In the genomic region with DNA sequence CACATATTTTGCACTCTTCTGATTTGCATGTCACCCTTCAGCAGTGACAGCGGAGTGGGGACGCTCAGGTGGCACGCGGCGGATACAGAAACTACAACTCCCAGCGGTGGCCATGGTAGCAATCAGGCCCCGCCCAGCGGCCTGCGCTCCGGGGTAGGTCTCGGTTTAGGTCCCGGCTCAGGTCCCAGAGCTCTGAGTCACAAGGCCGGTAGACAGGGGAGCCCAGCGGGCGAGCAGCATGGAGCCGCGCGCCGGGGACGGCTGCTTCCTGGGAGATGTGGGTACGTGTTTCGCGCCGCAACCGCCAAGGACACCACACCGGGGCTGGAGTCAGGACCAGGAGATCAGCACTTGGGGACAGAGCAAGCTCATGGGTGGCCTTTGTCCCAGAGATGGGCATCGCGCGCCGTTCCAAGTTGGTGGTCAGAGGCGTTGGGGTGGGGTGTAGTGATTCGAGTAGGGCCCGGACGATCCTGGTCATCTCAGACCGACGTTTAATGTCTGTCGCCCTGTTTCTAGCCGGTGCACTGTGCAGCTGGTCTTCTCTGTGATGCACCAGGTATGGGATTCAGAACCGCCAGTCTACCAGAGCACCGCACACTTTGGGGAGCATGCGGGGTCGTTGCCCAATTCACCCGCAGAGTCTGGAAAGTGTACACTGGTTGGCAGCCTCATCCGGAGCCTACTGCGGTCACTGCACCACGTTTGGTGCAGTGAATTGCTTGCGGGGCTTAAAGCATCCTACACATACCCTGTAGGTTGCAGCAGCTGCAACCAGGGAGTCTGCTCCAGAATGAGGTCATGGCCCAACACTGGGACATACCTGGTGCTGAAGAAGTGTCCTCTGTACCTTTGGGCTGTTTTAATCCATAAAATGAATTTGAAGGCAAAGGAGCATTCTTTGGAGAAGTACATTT, we compare ENCODE assay signal across 8 mouse cellular contexts. TPM values are rescaled to one million over a fixed set of nuclear protein-coding genes. Genes with fewer than 3 reads are reported as not detected.
DNase-seq lines count a peak whose midpoint lies in the region; ATAC-seq lines count a peak whose summit lies in the region.

Gene Asb13 (plus strand): TSS at position 138 of the 917 bp plus-strand sequence.

- DNase-seq in CD8-positive naive resting alpha-beta T cell, adult 2 months (ENCODE audit: low read depth in 2 of 2, low spot score in 2 of 2) = peak; percentile 77 to 82
- DNase-seq in c-Kit-positive CD71-positive TER-119-positive erythroid progenitor cells, embryonic 14.5 days (ENCODE audit: low spot score) = peak; percentile 69
- peak; percentile 91 to 92 for DNase-seq in kidney, postnatal 36 days
- peak; percentile 81 for DNase-seq in neural tube, embryonic 11.5 days (ENCODE audit: low spot score)

- no peaks in the 10 kb centered on the region for H3K9me3 ChIP-seq in forebrain, embryonic 12.5 days
- peaks cover 6% of the 10 kb centered on the region for H3K9me3 ChIP-seq in heart, embryonic 16.5 days (replicated peaks; ENCODE audit: control insufficient read depth, low read length)
- H3K9me3 ChIP-seq in liver, embryonic 15.5 days (replicated peaks) = no peaks in the 10 kb centered on the region
- no peaks in the 10 kb centered on the region; the same call in 1 of the 2 replicates for H3K9me3 ChIP-seq in neural tube, embryonic 11.5 days (ENCODE audit: control insufficient read depth, low read length)
- H3K9me3 ChIP-seq in stomach, embryonic 16.5 days (replicated peaks; ENCODE audit: control insufficient read depth, low read length) = no peaks in the 10 kb centered on the region

- H3K4me2 ChIP-seq in forebrain, embryonic 12.5 days = peak within 1 kb of the TSS; percentile 69
- peak within 1 kb of the TSS; percentile 86 for H3K4me2 ChIP-seq in heart, embryonic 16.5 days (ENCODE audit: low read depth, low read length)
- H3K4me2 ChIP-seq in liver, embryonic 15.5 days = peak within 1 kb of the TSS; percentile 80
- H3K4me2 ChIP-seq in neural tube, embryonic 11.5 days (ENCODE audit: low read depth) = peak within 1 kb of the TSS; percentile 90
- H3K4me2 ChIP-seq in stomach, embryonic 16.5 days (ENCODE audit: low read depth, low read length) = peak within 1 kb of the TSS; percentile 76

- WGBS in forebrain, embryonic 12.5 days = under 1% methylated on average over 47 of the region's 47 CpGs
- WGBS in heart, embryonic 16.5 days = under 1% methylated on average over 47 of the region's 47 CpGs
- under 1% methylated on average over 47 of the region's 47 CpGs for WGBS in liver, embryonic 15.5 days (ENCODE audit: insufficient replicate concordance)
- WGBS in neural tube, embryonic 11.5 days = under 1% methylated on average over 47 of the region's 47 CpGs
- under 1% methylated on average over 47 of the region's 47 CpGs for WGBS in stomach, embryonic 16.5 days

- H3K27me3 ChIP-seq in forebrain, embryonic 12.5 days = 0 out of 2 replicates have a peak, but pooled peaks cover 3% of the 10 kb centered on the region
- no peaks in the 10 kb centered on the region for H3K27me3 ChIP-seq in heart, embryonic 16.5 days (ENCODE audit: control insufficient read depth, insufficient read depth, low read length)
- no peaks in the 10 kb centered on the region; the same call in 1 of the 2 replicates for H3K27me3 ChIP-seq in liver, embryonic 15.5 days
- H3K27me3 ChIP-seq in neural tube, embryonic 11.5 days (ENCODE audit: control insufficient read depth, insufficient read depth, low read length) = no peaks in the 10 kb centered on the region
- no peaks in the 10 kb centered on the region for H3K27me3 ChIP-seq in stomach, embryonic 16.5 days (ENCODE audit: control insufficient read depth, insufficient read depth, low read length)

- peak; percentile 95 for ATAC-seq in forebrain, embryonic 12.5 days (ENCODE audit: low FRiP score)
- ATAC-seq in heart, embryonic 16.5 days (replicated peaks; ENCODE audit: extremely low read depth, insufficient read depth, low FRiP score) = peak; percentile 91
- peak; percentile 83 for ATAC-seq in liver, embryonic 15.5 days (ENCODE audit: insufficient read depth)
- peak; percentile 92 for ATAC-seq in neural tube, embryonic 11.5 days (ENCODE audit: insufficient read depth, low FRiP score, low TSS enrichment)
- peak; percentile 94 for ATAC-seq in stomach, embryonic 16.5 days (ENCODE audit: insufficient read depth, low FRiP score)

- H3K36me3 ChIP-seq in forebrain, embryonic 12.5 days (replicated peaks) = no peaks in the 10 kb centered on the region
- no peaks in the 10 kb centered on the region for H3K36me3 ChIP-seq in heart, embryonic 16.5 days (ENCODE audit: control insufficient read depth, insufficient read depth)
- H3K36me3 ChIP-seq in liver, embryonic 15.5 days (replicated peaks) = no peaks in the 10 kb centered on the region
- no peaks in the 10 kb centered on the region for H3K36me3 ChIP-seq in neural tube, embryonic 11.5 days (ENCODE audit: control insufficient read depth, insufficient read depth, low read length)
- H3K36me3 ChIP-seq in stomach, embryonic 16.5 days (ENCODE audit: control insufficient read depth, insufficient read depth, low read length) = no peaks in the 10 kb centered on the region

- no peak within 1 kb of the TSS for H3K27ac ChIP-seq in forebrain, embryonic 12.5 days
- no peak within 1 kb of the TSS for H3K27ac ChIP-seq in heart, embryonic 16.5 days (ENCODE audit: low read length)
- 0 out of 2 replicates have a peak within 1 kb of the TSS, but pooled peaks have one; percentile 33 for H3K27ac ChIP-seq in liver, embryonic 15.5 days (replicated peaks)
- no peak within 1 kb of the TSS for H3K27ac ChIP-seq in neural tube, embryonic 11.5 days (ENCODE audit: low read depth, low read length)
- peak within 1 kb of the TSS; percentile 9; the same call in 1 of the 2 replicates for H3K27ac ChIP-seq in stomach, embryonic 16.5 days (ENCODE audit: low read length)

- no peaks in the 10 kb centered on the region for H3K4me1 ChIP-seq in forebrain, embryonic 12.5 days
- H3K4me1 ChIP-seq in heart, embryonic 16.5 days (ENCODE audit: control insufficient read depth, insufficient read depth, low read length) = no peaks in the 10 kb centered on the region
- peaks cover 6% of the 10 kb centered on the region for H3K4me1 ChIP-seq in liver, embryonic 15.5 days (replicated peaks)
- H3K4me1 ChIP-seq in neural tube, embryonic 11.5 days (ENCODE audit: control insufficient read depth, insufficient read depth, low read length) = no peaks in the 10 kb centered on the region
- 0 out of 2 replicates have a peak, but pooled peaks cover 2% of the 10 kb centered on the region for H3K4me1 ChIP-seq in stomach, embryonic 16.5 days (ENCODE audit: control insufficient read depth, insufficient read depth, low read length)

- peak within 1 kb of the TSS; percentile 72 for H3K4me3 ChIP-seq in forebrain, embryonic 12.5 days (replicated peaks)
- peak within 1 kb of the TSS; percentile 85 for H3K4me3 ChIP-seq in heart, embryonic 16.5 days (ENCODE audit: low read length)
- peak within 1 kb of the TSS; percentile 66 for H3K4me3 ChIP-seq in liver, embryonic 15.5 days (replicated peaks)
- peak within 1 kb of the TSS; percentile 67 for H3K4me3 ChIP-seq in neural tube, embryonic 11.5 days (ENCODE audit: low read depth, low read length)
- peak within 1 kb of the TSS; percentile 74 for H3K4me3 ChIP-seq in stomach, embryonic 16.5 days (replicated peaks; ENCODE audit: low read length)

- H3K9ac ChIP-seq in forebrain, embryonic 12.5 days = peak within 1 kb of the TSS; percentile 75
- H3K9ac ChIP-seq in heart, embryonic 16.5 days (ENCODE audit: low read length) = peak within 1 kb of the TSS; percentile 88
- peak within 1 kb of the TSS; percentile 61 for H3K9ac ChIP-seq in liver, embryonic 15.5 days
- peak within 1 kb of the TSS; percentile 83 for H3K9ac ChIP-seq in neural tube, embryonic 11.5 days (ENCODE audit: low read length)
- H3K9ac ChIP-seq in stomach, embryonic 16.5 days (ENCODE audit: low read length) = peak within 1 kb of the TSS; percentile 85

RNA-seq across cellular contexts. Expression of gene Asb13, which starts in this region (rescaled TPM):
- polyA plus RNA-seq in forebrain, embryonic 12.5 days (2016; fragmentation: Nextera tagmentation; extraction: Ambion mirVana) = 14.4 and 16.1 TPM in 2 replicates
- 4.8 and 5.7 TPM in 2 replicates for polyA plus RNA-seq in heart, embryonic 16.5 days (2015; fragmentation: Nextera tagmentation; extraction: Ambion mirVana)
- 3.5 and 3.9 TPM in 2 replicates for polyA plus RNA-seq in liver, embryonic 15.5 days (2015; fragmentation: Nextera tagmentation; extraction: Ambion mirVana)
- 9.7 and 11.9 TPM in 2 replicates for polyA plus RNA-seq in neural tube, embryonic 11.5 days (2014; fragmentation: Nextera tagmentation; extraction: Ambion mirVana)
- 15.1 and 16.4 TPM in 2 replicates for polyA plus RNA-seq in stomach, embryonic 16.5 days (2015; fragmentation: Nextera tagmentation; extraction: Ambion mirVana)

Comparison
In these comparisons a context has a peak if more than half of its experiments do, and no peak if none do; other contexts are left out.
1. H3K27ac ChIP-seq: peak in liver, embryonic 15.5 days (single experiment) and stomach, embryonic 16.5 days (single experiment); none in forebrain, embryonic 12.5 days (single experiment), heart, embryonic 16.5 days (single experiment) and neural tube, embryonic 11.5 days (single experiment).
2. Peak in every context shown above with its lines, with median percentiles within 50 percentile points of each other: DNase-seq, ATAC-seq, H3K4me2 ChIP-seq, H3K4me3 ChIP-seq and H3K9ac ChIP-seq.